Mouse (Mus musculus): ENCODE data around the gene Olfr380.

Olfr380 gene

GRCm38 (mm10) chr11:73457408-73457807 lies at the start of gene Olfr380:
Olfr380 (minus strand) TSS chr11:73457508.
- H3K27me3 ChIP-seq (ENCODE audit: control insufficient read depth, insufficient read depth, low read length, poor library complexity, severe bottlenecking), result no peaks in the 10 kb centered on the region
- no peaks in the 10 kb centered on the region for H3K36me3 ChIP-seq (ENCODE audit: control insufficient read depth, insufficient read depth, low read length, poor library complexity, severe bottlenecking)
- no peak for DNase-seq (ENCODE audit: low read depth, low spot score)

GRCm38 (mm10) chr11:73491503-73491902 lies 34.2 kb upstream of the Olfr380 start, which contains the start of gene Olfr381:
Olfr381 (minus strand) TSS chr11:73491603.
- Histone ChIP-seq H3K36me3 (ENCODE audit: control insufficient read depth, insufficient read depth, low read length, poor library complexity, severe bottlenecking) (no peaks in the 10 kb centered on the region), H3K27me3 (ENCODE audit: control insufficient read depth, insufficient read depth, low read length, poor library complexity, severe bottlenecking) (no peaks in the 10 kb centered on the region)
- no peak for DNase-seq (ENCODE audit: low read depth, low spot score)

- Histone ChIP-seq H3K27me3 (ENCODE audit: control insufficient read depth, insufficient read depth, low read length, poor library complexity, severe bottlenecking) (no peaks in the 10 kb centered on the region), H3K36me3 (ENCODE audit: control insufficient read depth, insufficient read depth, low read length, poor library complexity, severe bottlenecking) (no peaks in the 10 kb centered on the region)
- DNase-seq (ENCODE audit: low read depth, low spot score), result no peak
These were observed 28.9 kb downstream of the Olfr380 start, which contains the start of gene Olfr378 for GRCm38 (mm10) chr11:73428377-73428776. Olfr378 (minus strand) TSS chr11:73428477.
